Mouse (Mus musculus) G1E-ER4 (cell line): ENCODE results near the gene Lrsam1. TPM values are rescaled to one million over a fixed set of nuclear protein-coding genes. Genes with fewer than 3 reads are reported as not detected.

Experiments used
- GATA1 ChIP-seq: IDR thresholded peaks from one replicate; pipeline ENCODE4 v1.8.0; 2012; ENCODE audit warnings: low read length, inconsistent platforms
- polyA plus RNA-seq: library from polyadenylated mRNA; stranded (reverse); fragments of >175 nt; gene quantifications from 2 replicates; pipeline ENCODE4 v1.2.3, GENCODE M21; 2012

The Lrsam1 gene
- polyA plus RNA-seq, 1 experiment = 9.1 TPM

DNA sequence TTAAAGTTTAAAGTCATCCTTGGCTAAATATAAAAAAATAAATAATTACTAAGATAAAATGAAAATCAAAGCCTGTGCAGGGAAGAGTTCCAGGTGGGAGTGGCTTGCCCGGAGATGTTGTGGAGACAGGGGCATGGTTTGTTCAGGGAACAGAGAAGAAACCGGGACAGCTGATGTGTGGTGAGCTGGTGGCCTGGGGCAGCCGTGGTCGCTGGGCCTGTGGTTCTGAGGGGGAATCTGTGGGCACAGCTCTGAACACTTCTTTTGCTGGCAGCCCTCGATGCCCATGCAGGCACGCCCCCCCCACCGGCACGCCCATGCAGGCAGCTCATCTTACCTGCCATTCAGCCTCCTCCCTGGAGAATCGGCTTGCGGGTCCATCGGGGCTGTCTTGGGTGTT is 14.0 kb downstream of the Lrsam1 start:
- TF ChIP-seq GATA1 = no peak

DNA sequence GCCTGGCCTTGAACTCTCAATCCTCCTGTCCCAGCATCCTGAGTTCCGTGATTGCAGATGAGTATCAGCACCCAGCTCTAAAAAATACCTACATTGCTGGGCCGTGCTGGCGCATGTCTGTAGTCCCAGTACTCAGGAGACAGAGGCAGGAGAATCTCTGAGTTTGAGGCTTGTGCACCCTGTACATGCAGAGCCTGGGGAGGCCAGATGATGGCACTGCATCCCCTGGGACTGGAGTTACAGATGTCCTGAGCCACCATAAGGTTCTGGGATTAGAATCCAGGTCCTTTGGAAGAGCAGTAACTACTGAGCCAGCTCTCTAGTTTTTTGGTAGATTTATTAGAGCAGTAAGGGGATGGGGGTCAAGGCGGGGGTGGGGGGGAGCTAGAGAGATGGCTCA is 20.9 kb downstream of the Lrsam1 start:
- TF ChIP-seq GATA1 = no peak

DNA sequence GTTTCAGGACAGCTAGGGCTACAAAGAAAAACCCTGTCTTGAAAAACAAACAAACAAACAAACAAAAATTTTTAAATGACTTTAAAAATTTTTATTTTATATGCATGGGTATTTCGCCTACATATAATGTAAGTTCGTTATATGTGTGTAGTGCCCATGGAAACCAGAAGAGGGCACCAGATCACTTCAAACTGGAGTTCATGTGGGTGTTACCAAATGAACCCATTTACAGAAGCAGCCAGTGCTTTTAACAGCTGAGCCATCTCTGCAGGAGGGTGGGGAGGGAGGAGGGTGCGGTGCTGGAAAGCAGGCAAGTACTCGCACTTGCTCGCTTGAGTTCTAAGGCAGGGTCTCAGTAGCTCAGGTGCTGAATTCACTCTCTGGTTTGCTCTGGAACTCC is 22.0 kb downstream of the Lrsam1 start:
- no peak for TF ChIP-seq GATA1

DNA sequence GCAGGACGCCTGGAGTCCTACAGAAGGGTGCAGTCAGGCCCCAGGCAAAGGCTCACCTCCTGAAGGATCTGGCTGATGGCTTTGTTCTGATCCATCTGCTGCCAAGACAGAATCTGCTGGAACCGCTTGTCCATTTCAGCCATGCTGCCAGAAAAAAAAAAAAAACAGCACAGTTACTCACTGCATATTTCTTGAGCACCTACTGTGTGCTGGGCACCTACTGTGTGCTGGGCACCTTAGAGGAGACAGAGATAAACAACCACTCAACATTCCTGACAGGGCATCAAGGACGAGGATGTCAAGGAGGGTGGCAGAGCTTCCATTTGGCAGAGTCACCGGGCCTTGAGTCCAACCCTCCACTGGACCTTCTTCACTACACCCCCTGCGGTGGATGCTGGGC is 22.7 kb downstream of the Lrsam1 start:
- no peak for TF ChIP-seq GATA1

DNA sequence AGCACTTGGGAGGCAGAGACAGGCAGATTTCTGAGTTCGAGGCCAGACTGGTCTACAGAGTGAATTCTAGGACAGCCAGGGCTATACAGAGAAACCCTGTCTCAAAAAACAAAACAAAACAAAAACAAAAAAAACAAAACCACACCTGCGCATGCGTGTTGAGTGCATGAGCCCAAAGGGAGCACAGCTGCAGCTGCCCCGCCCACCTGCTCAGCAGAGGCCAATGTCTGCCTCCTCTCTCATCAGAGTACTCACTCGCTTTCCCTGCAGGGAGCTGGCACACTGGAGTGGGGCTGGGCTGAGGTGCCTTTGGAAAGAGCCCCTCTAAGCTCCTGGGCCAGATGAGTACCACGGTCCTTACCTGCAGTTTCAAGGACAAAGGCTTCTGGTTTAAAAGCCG is 29.7 kb downstream of the Lrsam1 start:
- TF ChIP-seq GATA1 = no peak

DNA sequence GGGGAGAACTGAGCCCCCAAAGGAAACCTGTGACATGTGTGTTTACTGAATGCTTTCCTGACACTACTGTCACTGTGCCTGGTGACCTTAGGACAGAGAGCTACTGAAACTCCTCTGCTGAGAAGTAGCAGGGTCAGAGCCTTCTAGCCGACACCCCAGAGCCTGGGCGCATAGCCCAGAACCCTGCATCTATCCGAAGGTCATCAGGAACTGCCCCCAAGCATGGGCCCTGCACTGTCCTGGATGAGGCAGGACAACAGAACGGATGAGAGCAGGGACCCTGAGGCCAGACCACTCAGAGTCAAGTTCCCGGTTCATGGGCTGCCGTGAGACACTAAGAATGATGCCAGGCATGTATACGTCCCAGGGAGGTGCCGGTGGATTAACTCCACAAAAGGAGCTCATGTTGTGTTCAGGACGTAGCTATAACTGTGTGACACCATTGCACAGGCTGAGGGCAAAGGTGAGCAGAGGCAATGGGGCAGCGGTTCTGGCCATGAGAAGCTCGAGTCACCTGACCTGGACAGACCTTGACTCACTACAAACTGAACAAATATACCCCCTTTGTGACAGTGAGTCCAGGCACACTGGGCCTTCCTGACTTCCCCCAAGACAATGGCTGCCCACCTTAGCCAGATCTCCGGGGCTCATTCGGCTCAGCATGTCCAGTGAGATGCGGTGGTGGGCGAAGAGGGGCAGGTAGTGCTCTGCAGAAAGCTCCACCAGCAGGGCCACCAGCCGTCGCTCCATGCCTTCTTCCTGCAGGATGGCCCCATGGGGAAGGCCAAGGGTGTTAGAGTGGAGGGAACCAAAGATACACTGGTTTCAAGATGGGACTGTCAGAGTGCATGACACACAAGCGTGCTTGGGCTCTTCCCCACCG is 32.2 kb downstream of the Lrsam1 start:
- no peak for TF ChIP-seq GATA1

DNA sequence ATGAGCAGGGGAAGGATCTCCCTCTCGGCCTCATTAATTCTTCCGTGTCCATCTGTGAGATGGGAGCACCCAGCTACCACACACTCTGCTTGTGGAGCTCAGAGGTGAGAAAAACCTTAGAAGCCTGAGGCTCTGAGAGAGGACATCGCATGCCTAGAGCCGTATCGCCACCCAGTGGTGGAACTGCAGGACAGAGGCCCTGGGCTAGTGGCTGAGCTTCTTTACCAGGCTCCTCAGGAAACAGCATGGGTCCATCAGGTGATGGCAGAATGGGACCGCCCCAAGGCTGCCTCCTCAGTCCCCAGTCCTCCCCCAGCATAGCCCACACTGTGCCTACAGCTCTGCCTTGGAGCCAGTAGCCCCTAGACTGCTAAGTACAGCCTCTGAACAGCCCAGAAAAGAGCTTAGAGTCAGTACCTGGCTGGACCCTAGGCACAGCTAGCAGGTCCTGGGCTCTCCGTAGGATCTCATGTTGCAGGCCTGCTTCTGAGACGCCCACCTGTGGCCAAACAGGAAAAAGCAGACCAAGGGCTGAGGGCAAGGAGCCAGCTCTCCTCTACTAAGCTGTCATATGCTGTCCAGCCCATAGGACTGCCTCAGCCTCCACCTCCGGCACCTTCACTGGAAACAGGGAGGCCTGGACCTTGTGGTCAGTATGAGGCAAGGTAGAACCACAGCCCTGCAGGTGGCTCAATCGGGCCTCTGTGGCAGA is 33.0 kb downstream of the Lrsam1 start:
- no peak for TF ChIP-seq GATA1

DNA sequence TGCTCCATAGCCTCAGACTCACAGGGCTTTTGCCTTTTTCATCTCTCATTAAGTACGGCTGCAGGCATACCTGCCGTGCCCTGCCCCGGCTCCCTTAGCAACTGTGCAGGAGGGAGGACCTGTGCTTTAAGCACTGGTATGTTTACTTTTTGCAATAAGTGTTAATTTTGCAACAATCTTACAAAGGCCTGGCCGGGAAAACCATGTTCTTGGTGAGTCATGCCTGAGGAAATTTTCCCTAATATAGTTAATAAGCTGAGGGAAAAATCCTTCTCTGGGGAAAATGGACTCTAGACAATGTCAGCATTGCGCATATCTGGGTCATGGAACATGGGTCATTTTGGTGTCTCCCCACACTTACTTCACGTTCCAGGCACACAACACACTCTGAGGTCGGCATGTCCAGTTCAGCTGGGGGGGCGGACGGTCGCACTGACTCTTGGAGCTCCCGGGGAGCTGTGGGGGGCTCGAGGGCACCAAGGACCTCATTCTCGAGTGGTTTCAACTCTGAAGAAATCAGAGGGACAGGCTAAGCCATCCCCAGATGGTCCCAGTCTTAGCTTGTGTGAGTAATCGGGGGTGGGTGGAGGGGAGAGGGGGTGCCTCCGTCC is 33.7 kb downstream of the Lrsam1 start:
- TF ChIP-seq GATA1 = no peak

DNA sequence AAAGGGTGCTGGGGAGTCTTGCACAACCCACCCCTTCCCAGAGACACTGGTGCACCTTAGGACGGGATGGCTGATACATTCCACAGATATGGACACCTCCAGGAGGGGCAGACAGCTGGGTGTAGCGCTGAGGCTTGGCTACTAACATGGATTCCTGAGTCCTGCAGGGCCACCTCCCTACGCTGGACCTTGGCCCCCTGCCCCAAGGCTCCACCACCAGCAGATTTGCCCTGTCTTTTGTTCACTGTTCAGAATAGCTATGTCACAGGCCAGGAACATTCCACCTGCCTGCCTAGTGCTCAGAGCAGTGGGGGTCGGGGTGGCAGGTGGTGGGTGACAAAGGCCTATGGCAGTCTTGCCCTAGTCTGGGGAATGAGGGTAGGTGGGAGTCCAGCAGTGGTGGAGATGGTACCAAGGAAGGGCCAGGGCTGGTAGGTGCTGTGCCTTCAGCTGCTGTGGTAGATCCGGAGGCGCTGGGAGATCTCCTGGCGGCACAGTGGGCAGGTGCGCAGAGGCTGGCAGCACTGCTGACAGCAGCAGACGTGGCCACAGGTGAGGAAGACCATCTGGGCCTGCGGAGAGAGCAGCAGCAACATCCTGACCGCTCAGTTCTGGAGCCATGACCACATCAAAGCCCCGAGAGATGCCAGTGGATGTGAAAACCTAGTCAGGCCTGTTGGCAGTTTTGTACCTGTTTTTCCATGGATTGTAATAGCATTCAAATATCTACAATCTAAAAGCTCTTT is 34.9 kb downstream of the Lrsam1 start:
- no peak for TF ChIP-seq GATA1

DNA sequence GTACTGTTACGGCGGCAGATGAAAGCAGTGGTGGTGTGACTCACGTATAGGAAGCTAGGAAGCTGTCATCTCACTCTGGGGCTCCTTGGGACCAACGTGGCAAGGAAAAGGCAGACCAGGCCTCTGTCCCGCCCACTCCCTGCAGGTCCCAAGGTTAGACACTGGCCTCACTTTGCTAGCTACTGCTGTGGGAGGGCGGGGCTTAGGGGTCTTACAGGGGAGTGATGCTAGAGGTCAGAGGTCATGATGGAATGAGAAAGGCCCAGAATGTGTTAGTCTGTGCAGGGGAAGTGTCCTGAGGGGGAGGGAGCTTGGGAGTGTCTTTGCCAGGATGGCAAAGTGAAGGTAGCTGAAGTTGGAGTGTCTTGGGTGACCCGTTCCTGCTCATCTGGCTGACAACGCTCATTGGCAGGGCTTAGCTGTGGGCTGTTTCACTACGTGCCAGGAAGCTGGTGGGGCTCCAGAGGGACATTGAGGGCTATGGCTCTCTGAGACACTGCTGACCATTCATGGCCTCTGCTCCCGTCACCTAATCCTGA is 37.0 kb downstream of the Lrsam1 start:
- TF ChIP-seq GATA1 = no peak

DNA sequence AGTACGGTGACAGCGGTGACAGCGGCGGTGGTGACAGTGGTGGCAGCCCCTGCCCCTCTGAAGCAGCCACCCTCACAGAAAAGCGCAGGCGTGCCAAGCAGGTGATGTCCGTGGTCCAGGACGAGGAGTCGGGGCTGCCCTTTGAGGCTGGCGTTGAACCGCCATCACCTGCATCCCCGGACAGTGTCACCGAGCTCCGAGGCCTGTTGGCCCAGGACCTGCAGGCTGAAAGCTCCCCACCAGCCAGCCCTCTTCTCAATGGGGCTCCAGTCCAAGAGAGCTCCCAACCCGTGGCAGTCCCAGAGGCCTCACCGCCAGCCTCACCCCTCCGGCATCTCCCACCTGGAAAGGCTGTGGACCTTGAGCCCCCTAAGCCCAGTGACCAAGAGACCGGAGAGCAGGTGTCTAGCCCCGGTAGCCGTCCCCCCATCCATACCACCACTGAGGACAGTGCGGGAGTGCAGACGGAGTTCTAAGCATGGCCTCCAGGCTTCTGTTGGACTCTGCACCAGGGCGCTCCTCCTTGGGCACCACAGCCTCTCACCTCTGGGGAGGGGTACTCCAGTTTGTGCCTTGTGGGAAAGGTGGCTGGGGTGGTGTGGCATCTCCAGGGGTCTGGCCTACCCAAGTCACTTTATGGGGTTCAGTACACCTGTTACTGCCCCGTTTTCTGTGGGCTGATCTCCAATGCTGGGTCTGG is 37.7 kb downstream of the Lrsam1 start:
- no peak for TF ChIP-seq GATA1

DNA sequence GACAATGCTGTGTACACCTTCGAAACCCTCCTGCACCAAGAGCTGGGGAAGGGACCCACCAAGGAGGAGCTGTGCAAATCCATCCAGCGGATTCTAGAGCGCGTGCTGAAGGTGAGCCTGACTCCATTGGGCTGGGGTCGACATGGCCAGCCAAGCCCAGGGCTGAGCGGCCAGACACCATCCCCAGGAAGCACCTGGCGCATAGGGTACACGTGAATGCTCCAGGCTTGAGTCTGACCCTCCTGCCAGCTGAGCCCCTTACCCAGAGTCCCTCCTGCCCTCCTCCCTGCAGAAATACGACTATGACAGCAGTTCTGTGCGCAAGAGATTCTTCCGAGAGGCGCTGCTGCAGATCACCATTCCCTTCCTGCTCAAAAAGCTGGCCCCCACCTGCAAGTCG is 38.9 kb downstream of the Lrsam1 start:
- no peak for TF ChIP-seq GATA1

DNA sequence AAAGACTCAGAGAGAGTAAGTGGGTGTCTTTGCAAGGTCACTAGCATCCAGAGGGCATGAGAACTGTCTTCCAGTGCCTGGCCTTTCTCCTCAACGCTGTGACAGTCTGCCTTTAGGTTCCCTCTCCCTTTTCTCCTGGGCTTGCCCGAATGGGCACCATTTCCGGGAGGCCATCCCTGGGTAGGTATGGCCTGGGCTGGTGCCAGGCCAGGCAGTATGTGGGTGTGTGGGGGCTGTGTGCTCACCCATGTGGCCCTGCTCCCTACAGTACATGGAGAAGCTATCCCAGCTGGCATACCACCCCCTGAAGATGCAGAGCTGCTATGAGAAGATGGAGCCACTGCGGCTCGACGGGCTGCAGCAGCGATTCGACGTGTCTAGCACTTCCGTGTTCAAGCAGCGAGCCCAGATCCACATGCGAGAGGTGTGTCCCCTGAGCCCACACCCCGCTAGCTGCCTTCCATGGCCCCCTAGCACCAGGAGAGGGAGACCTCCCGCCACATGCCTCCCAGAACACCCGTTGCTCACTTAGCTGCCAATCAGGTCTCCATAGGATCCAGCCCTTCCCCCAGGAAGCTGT is 39.5 kb downstream of the Lrsam1 start:
- no peak for TF ChIP-seq GATA1

DNA sequence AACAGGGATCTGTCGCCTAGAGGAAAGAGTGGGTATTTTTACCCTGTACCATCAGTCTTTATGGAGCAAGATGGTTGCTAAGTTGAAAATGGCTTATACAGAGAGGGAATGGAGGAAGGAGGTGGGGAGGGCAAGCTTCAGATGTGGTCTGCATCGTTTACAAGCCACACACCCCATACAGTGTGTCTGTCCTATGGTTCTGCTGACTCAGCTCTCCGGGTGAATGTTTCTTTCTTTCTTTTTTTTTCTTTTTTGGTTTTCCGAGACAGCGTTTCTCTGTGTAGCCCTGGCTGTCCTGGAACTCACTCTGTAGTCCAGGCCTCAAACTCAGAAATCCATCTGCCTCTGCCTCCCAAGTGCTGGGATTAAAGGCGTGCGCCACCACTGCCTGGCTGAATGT is 40.2 kb downstream of the Lrsam1 start:
- TF ChIP-seq GATA1 = no peak
